Mouse (Mus musculus) stomach, postnatal 0 days (tissue): Measurements from ENCODE around the gene Ercc6l2.

Experiments used
- CTCF ChIP-seq: IDR thresholded peaks from 2 replicates; pipeline ENCODE4 v1.5.1; 2016; ENCODE audit warnings: antibody characterized with exemption, low read depth, mild to moderate bottlenecking, moderate library complexity
- EP300 ChIP-seq: optimal IDR thresholded peaks from 2 replicates; pipeline ENCODE3; 2016; ENCODE audit warnings: antibody characterized with exemption

- TF ChIP-seq CTCF, result no peak
- no peak for TF ChIP-seq EP300
These were observed 102.2 kb downstream of the Ercc6l2 start for GRCm38 (mm10) chr13:63917198-63917767.
